Mouse (Mus musculus) CH12.LX (cell line): Measurements from ENCODE around the gene Sys1. TPM values are rescaled to one million over a fixed set of nuclear protein-coding genes. Genes with fewer than 3 reads are reported as not detected.

Experiments used
- DNase-seq: peaks from one replicate; pipeline ENCODE4 v3.0.0-alpha.2; 2013; ENCODE audit errors: extremely low read depth
- H3K27ac ChIP-seq: 2 replicates; pipeline ENCODE4 v1.5.1; 2012; ENCODE audit warnings: low read depth, mild to moderate bottlenecking, control low read depth, moderate library complexity; ENCODE audit not compliant: insufficient read depth
- H3K27me3 ChIP-seq: replicated peaks from 2 replicates; pipeline ENCODE3; 2012; ENCODE audit warnings: inconsistent platforms
- H3K36me3 ChIP-seq, 2 experiments: replicated peaks in 1 of 2; 2 replicates each; pipeline versions ENCODE3 to v1.6.1; 2012; ENCODE audit warnings: inconsistent platforms in 1 of 2, low read length in 1 of 2, mild to moderate bottlenecking in 1 of 2, mixed read lengths in 1 of 2, moderate library complexity in 1 of 2; ENCODE audit not compliant: control insufficient read depth in 1 of 2, insufficient read depth in 1 of 2
- H3K4me1 ChIP-seq, 2 experiments: 2 replicates each; pipeline ENCODE4 v1.6.1; 2012; ENCODE audit warnings: inconsistent platforms in 1 of 2, moderate library complexity in 1 of 2; ENCODE audit not compliant: insufficient read depth in 2 of 2, control insufficient read depth in 1 of 2
- H3K4me2 ChIP-seq: 2 replicates; pipeline ENCODE4 v1.6.1; 2012; ENCODE audit warnings: low read depth, mild to moderate bottlenecking, control low read depth; ENCODE audit not compliant: poor library complexity, insufficient read depth, severe bottlenecking
- H3K4me3 ChIP-seq, 3 experiments: fragments of 150-350 bp in 1 of 3; sonication (generic) in 1 of 3; replicated peaks in 1 of 3; 2 replicates each; pipeline versions ENCODE3 to v1.5.1; 2011 to 2012; ENCODE audit warnings: low read depth in 2 of 3, low read length in 2 of 3, mild to moderate bottlenecking in 2 of 3, moderate library complexity in 2 of 3, control low read depth in 1 of 3, improper control_type of control experiment in 1 of 3, inconsistent platforms in 1 of 3, mixed read lengths in 1 of 3; ENCODE audit not compliant: poor library complexity in 1 of 3
- H3K79me2 ChIP-seq: replicated peaks from 2 replicates; pipeline ENCODE4 v1.6.1; 2012; ENCODE audit warnings: mild to moderate bottlenecking, moderate library complexity; ENCODE audit not compliant: control insufficient read depth, poor library complexity, insufficient read depth, severe bottlenecking; ENCODE audit errors: extremely low read depth
- H3K9ac ChIP-seq: 2 replicates; pipeline ENCODE4 v1.6.1; 2012; ENCODE audit warnings: low read depth, mild to moderate bottlenecking, control low read depth, moderate library complexity; ENCODE audit not compliant: insufficient read depth
- H3K9me3 ChIP-seq: replicated peaks from 2 replicates; pipeline ENCODE3; 2012; ENCODE audit warnings: low read length, inconsistent platforms, mixed read lengths
- BHLHE40 ChIP-seq: IDR thresholded peaks from 2 replicates; pipeline ENCODE4 v1.6.1; 2011; ENCODE audit warnings: mild to moderate bottlenecking, low read depth, low read length, improper control_type of control experiment
- CHD1 ChIP-seq: IDR thresholded peaks from 2 replicates; pipeline ENCODE4 v1.6.1; 2012; ENCODE audit warnings: low read depth, low read length, improper control_type of control experiment, inconsistent platforms
- CHD2 ChIP-seq: IDR thresholded peaks from 2 replicates; pipeline ENCODE4 v1.6.1; 2011; ENCODE audit warnings: low read length, improper control_type of control experiment
- CTCF ChIP-seq, 2 experiments: IDR thresholded peaks in 1 of 2; conservative IDR thresholded peaks in 1 of 2; 2 replicates each; pipeline ENCODE4 v1.5.1; 2011 to 2012; ENCODE audit warnings: low read depth in 2 of 2, low read length in 2 of 2, improper control_type of control experiment in 1 of 2, inconsistent platforms in 1 of 2, mild to moderate bottlenecking in 1 of 2, moderate library complexity in 1 of 2
- E2F4 ChIP-seq: IDR thresholded peaks from 2 replicates; pipeline ENCODE4 v1.6.1; 2011; ENCODE audit warnings: low read depth, low read length, improper control_type of control experiment; ENCODE audit not compliant: insufficient replicate concordance
- ELF1 ChIP-seq: IDR thresholded peaks from 2 replicates; pipeline ENCODE4 v1.6.1; 2014; ENCODE audit warnings: low read depth, mild to moderate bottlenecking, inconsistent platforms, low read length, improper control_type of control experiment
- EP300 ChIP-seq: IDR thresholded peaks from 2 replicates; pipeline ENCODE4 v1.6.1; 2011; ENCODE audit warnings: low read length, improper control_type of control experiment
- ETS1 ChIP-seq: conservative IDR thresholded peaks from 2 replicates; pipeline ENCODE4 v1.6.1; 2012; ENCODE audit warnings: low read depth, mild to moderate bottlenecking, inconsistent platforms, low read length, improper control_type of control experiment, moderate library complexity
- GABPA ChIP-seq: IDR thresholded peaks from 2 replicates; pipeline ENCODE4 v1.6.1; 2012; ENCODE audit warnings: low read depth, low read length, improper control_type of control experiment, inconsistent platforms; ENCODE audit not compliant: insufficient replicate concordance
- HCFC1 ChIP-seq: IDR thresholded peaks from 2 replicates; pipeline ENCODE4 v1.6.1; 2012; ENCODE audit warnings: low read depth, mild to moderate bottlenecking, inconsistent platforms, low read length, improper control_type of control experiment
- IRF4 ChIP-seq: IDR thresholded peaks from 2 replicates; pipeline ENCODE4 v1.6.1; 2014; ENCODE audit warnings: low read depth, mild to moderate bottlenecking, inconsistent platforms, low read length, improper control_type of control experiment
- JUN ChIP-seq: IDR thresholded peaks from 2 replicates; pipeline ENCODE4 v1.6.1; 2011; ENCODE audit warnings: low read depth, mild to moderate bottlenecking, low read length, improper control_type of control experiment, moderate library complexity; ENCODE audit not compliant: insufficient read depth
- JUND ChIP-seq: conservative IDR thresholded peaks from 2 replicates; pipeline ENCODE4 v1.6.1; 2011; ENCODE audit warnings: low read depth, low read length, improper control_type of control experiment
- KAT2A ChIP-seq: IDR thresholded peaks from 2 replicates; pipeline ENCODE4 v1.6.1; 2012; ENCODE audit warnings: low read length, improper control_type of control experiment, inconsistent platforms; ENCODE audit not compliant: insufficient replicate concordance
- MAFK ChIP-seq: IDR thresholded peaks from 2 replicates; pipeline ENCODE4 v1.6.1; 2011; ENCODE audit warnings: low read length, improper control_type of control experiment; ENCODE audit not compliant: insufficient replicate concordance
- MAX ChIP-seq: IDR thresholded peaks from 2 replicates; pipeline ENCODE4 v1.6.1; 2011; ENCODE audit warnings: low read length, improper control_type of control experiment
- MAZ ChIP-seq: IDR thresholded peaks from 2 replicates; pipeline ENCODE4 v1.6.1; 2012; ENCODE audit warnings: low read depth, mild to moderate bottlenecking, inconsistent platforms, low read length, improper control_type of control experiment, moderate library complexity
- MEF2A ChIP-seq: IDR thresholded peaks from 2 replicates; pipeline ENCODE4 v1.6.1; 2014; ENCODE audit warnings: low read depth, mild to moderate bottlenecking, inconsistent platforms, low read length, improper control_type of control experiment, borderline replicate concordance
- MXI1 ChIP-seq: IDR thresholded peaks from 2 replicates; pipeline ENCODE4 v1.6.1; 2011; ENCODE audit warnings: mild to moderate bottlenecking, low read depth, low read length, improper control_type of control experiment
- MYC ChIP-seq: IDR thresholded peaks from 2 replicates; pipeline ENCODE4 v1.6.1; 2011; ENCODE audit warnings: low read depth, mild to moderate bottlenecking, improper control_type of control experiment, low read length
- NELFE ChIP-seq: IDR thresholded peaks from 2 replicates; pipeline ENCODE4 v1.6.1; 2011; ENCODE audit warnings: low read depth, low read length, improper control_type of control experiment
- NRF1 ChIP-seq: IDR thresholded peaks from 2 replicates; pipeline ENCODE4 v1.6.1; 2014; ENCODE audit warnings: low read depth, mild to moderate bottlenecking, inconsistent platforms, low read length, improper control_type of control experiment, moderate library complexity
- PAX5 ChIP-seq: IDR thresholded peaks from 2 replicates; pipeline ENCODE4 v1.6.1; 2012; ENCODE audit warnings: low read length, inconsistent platforms, mixed read lengths
- POLR2A ChIP-seq: IDR thresholded peaks from 2 replicates; pipeline ENCODE4 v1.6.1; 2011; ENCODE audit warnings: low read depth, mild to moderate bottlenecking, improper control_type of control experiment, low read length
- POLR2AphosphoS2 ChIP-seq: IDR thresholded peaks from 2 replicates; pipeline ENCODE4 v1.6.1; 2011; ENCODE audit warnings: low read depth, low read length, improper control_type of control experiment
- RAD21 ChIP-seq: IDR thresholded peaks from 2 replicates; pipeline ENCODE4 v1.6.1; 2011; ENCODE audit warnings: low read depth, mild to moderate bottlenecking, low read length, improper control_type of control experiment, moderate library complexity
- RCOR1 ChIP-seq: conservative IDR thresholded peaks from 2 replicates; pipeline ENCODE4 v1.6.1; 2012; ENCODE audit warnings: low read depth, mild to moderate bottlenecking, inconsistent platforms, low read length, improper control_type of control experiment
- SIN3A ChIP-seq: IDR thresholded peaks from 2 replicates; pipeline ENCODE4 v1.6.1; 2012; ENCODE audit warnings: low read length, improper control_type of control experiment, inconsistent platforms
- SMC3 ChIP-seq: IDR thresholded peaks from 2 replicates; pipeline ENCODE4 v1.6.1; 2011; ENCODE audit warnings: low read depth, low read length, improper control_type of control experiment
- TBP ChIP-seq: conservative IDR thresholded peaks from 2 replicates; pipeline ENCODE4 v1.6.1; 2011; ENCODE audit warnings: low read depth, low read length, improper control_type of control experiment
- TCF12 ChIP-seq: IDR thresholded peaks from 2 replicates; pipeline ENCODE4 v1.6.1; 2014; ENCODE audit warnings: low read depth, mild to moderate bottlenecking, inconsistent platforms, low read length, improper control_type of control experiment
- UBTF ChIP-seq: IDR thresholded peaks from 2 replicates; pipeline ENCODE4 v1.6.1; 2012; ENCODE audit warnings: low read depth, mild to moderate bottlenecking, inconsistent platforms, low read length, improper control_type of control experiment, moderate library complexity
- USF1 ChIP-seq: IDR thresholded peaks from 2 replicates; pipeline ENCODE4 v1.6.1; 2014; ENCODE audit warnings: low read depth, mild to moderate bottlenecking, inconsistent platforms, low read length, improper control_type of control experiment
- USF2 ChIP-seq: conservative IDR thresholded peaks from 2 replicates; pipeline ENCODE4 v1.6.1; 2011; ENCODE audit warnings: low read depth, low read length, improper control_type of control experiment
- ZC3H11A ChIP-seq: IDR thresholded peaks from 2 replicates; pipeline ENCODE4 v1.6.1; 2012; ENCODE audit warnings: low read depth, mild to moderate bottlenecking, inconsistent platforms, low read length, improper control_type of control experiment
- ZKSCAN1 ChIP-seq: IDR thresholded peaks from 2 replicates; pipeline ENCODE4 v1.6.1; 2012; ENCODE audit warnings: low read depth, inconsistent platforms, low read length, improper control_type of control experiment, borderline replicate concordance
- ZMIZ1 ChIP-seq: IDR thresholded peaks from 2 replicates; pipeline ENCODE4 v1.6.1; 2012; ENCODE audit warnings: low read depth, mild to moderate bottlenecking, inconsistent platforms, low read length, improper control_type of control experiment
- ZNF384 ChIP-seq: IDR thresholded peaks from 2 replicates; pipeline ENCODE4 v1.6.1; 2012; ENCODE audit warnings: low read depth, low read length, improper control_type of control experiment, inconsistent platforms
- dilution Hi-C: fragments of 300-500 bp; cut with MboI; formaldehyde crosslinking; loops from 2 replicates; pipeline ENCODE4 v1.14.3; 2020; ENCODE audit warnings: low sequenced_read_pairs; ENCODE audit not compliant: extremely low pct_unique_long_range_greater_than_20kb, extremely low pct_ligation_motif_present
- in situ Hi-C: fragments of 300-500 bp; cut with MboI; formaldehyde crosslinking; loops from 3 replicates; pipeline ENCODE4 v1.14.3; 2019; ENCODE audit warnings: low sequenced_read_pairs, low pct_ligation_motif_present, low pct_unique_long_range_greater_than_20kb, mixed read lengths
- polyA plus RNA-seq: library from polyadenylated mRNA; unstranded; fragments of >175 nt; gene quantifications from 2 replicates; pipeline ENCODE4 v1.2.1, GENCODE M21; 2012; ENCODE audit warnings: low read depth; ENCODE audit not compliant: insufficient read length
- total RNA-seq, 2 experiments: library from RNA; depleted of rRNA; stranded (reverse); fragments of 300-350 nt in 1 of 2; fragments of >200 nt in 1 of 2; gene quantifications; 2 replicates each; pipeline ENCODE4 v1.2.3; 2012 to 2014

Sys1 gene
- total and polyA plus RNA-seq, 3 experiments, result 46.6 to 59.7 (median 57.4) TPM

GRCm38 (mm10) chr2:164443051-164443437, 13.7 kb upstream of the Sys1 start:
- Histone ChIP-seq H3K9ac (peak overlapping the region; percentile 87), H3K9me3 (no peaks in the 10 kb centered on the region), H3K4me3 (peak overlapping the region; percentile 58 to 72 (median 63)), H3K27ac (peak overlapping the region; percentile 10; the same call in 1 of the 2 replicates), H3K27me3 (peaks cover 18% of the 10 kb centered on the region), H3K79me2 (peaks cover 35% of the 10 kb centered on the region), H3K4me1 (peaks cover 14 to 54% of the 10 kb centered on the region in 2 experiments; a peak in 3 of 4 replicates), H3K4me2 (peak overlapping the region; percentile 77; the same call in 1 of the 2 replicates), H3K36me3 (peaks cover 0 to 18% of the 10 kb centered on the region in 2 experiments)
- dilution Hi-C loops (no loop called here), in situ Hi-C loops (no loop called here)
- DNase-seq, result peak; percentile 71
- peak; percentile 84; the same call in 1 of the 2 replicates for TF ChIP-seq POLR2AphosphoS2
- peak; percentile 72; the same call in 1 of the 2 replicates for TF ChIP-seq BHLHE40
- no peak for TF ChIP-seq E2F4
- no peak for TF ChIP-seq CTCF (conservative IDR thresholded peaks at IDR 0.05 in 1 of 2, IDR thresholded peaks at IDR 0.05 in 1 of 2; ENCODE audit: low read depth in 2 of 2, low read length in 2 of 2)
- peak; percentile 49; the same call in 1 of the 2 replicates for TF ChIP-seq HCFC1
- peak; percentile 51; the same call in 1 of the 2 replicates for TF ChIP-seq RCOR1
- no peak for TF ChIP-seq JUND
- 0 out of 2 replicates have a peak, but pooled peaks have one; percentile 7 for TF ChIP-seq MAX
- no peak for TF ChIP-seq ZNF384
- TF ChIP-seq ZMIZ1, result peak; percentile 98
- peak; percentile 98 for TF ChIP-seq NELFE
- TF ChIP-seq MXI1, result peak; percentile 55; the same call in 1 of the 2 replicates
- TF ChIP-seq EP300, result no peak; the same call in 1 of the 2 replicates
- no peak for TF ChIP-seq ZC3H11A
- peak; percentile 87 for TF ChIP-seq TCF12
- TF ChIP-seq SIN3A, result peak; percentile 64; the same call in 1 of the 2 replicates
- no peak for TF ChIP-seq USF1
- peak; percentile 69; the same call in 1 of the 2 replicates for TF ChIP-seq CHD2
- no peak for TF ChIP-seq UBTF
- TF ChIP-seq ELF1, result peak; percentile 54; the same call in 1 of the 2 replicates
- no peak for TF ChIP-seq SMC3
- TF ChIP-seq KAT2A, result peak; percentile 67; the same call in 1 of the 2 replicates
- TF ChIP-seq IRF4, result peak; percentile 54
- no peak for TF ChIP-seq ZKSCAN1
- peak; percentile 98 for TF ChIP-seq POLR2A
- peak; percentile 84 for TF ChIP-seq MEF2A
- TF ChIP-seq ETS1, result peak; percentile 78
- TF ChIP-seq MAZ, result peak; percentile 88
- no peak for TF ChIP-seq GABPA
- TF ChIP-seq PAX5, result no peak
- no peak for TF ChIP-seq USF2
- peak; percentile 56; the same call in 1 of the 2 replicates for TF ChIP-seq NRF1
- TF ChIP-seq TBP, result peak; percentile 91
- no peak for TF ChIP-seq CHD1
- TF ChIP-seq MYC, result 0 out of 2 replicates have a peak, but pooled peaks have one; percentile 24
- TF ChIP-seq JUN, result no peak
- TF ChIP-seq RAD21, result peak; percentile 5
- no peak for TF ChIP-seq MAFK
